ENCODE assay signal across 16 mouse cellular contexts in the genomic region with DNA sequence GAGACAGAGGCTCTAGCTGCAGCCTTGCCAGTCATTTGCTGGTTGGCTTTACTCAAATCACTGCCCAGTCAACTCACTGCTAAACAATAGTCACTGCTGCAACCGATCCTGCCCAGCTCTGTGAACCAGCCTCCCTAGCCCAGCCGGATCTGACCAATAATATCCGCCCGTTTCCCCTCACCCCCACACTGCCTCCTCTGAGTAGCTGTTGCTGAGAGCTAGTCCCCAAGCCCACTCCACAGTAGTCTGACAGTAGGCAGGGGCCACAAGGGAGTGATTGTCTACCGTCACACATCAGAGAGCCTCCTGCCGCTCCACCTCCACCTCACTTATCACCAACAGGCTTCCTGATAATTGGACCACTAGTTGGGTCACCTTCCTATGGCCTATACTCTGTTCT. TPM values are rescaled to one million over a fixed set of nuclear protein-coding genes. Genes with fewer than 3 reads are reported as not detected.
A peak's percentile ranks its signal among the peaks of the same experiment; 100 is the strongest.
DNase-seq lines count a peak whose midpoint lies in the region; ATAC-seq and TF ChIP-seq lines count a peak whose summit lies in the region.
"Had no signal": no experiment of that assay in that cellular context is flagged by ENCODE, and none has a peak within 500 bp of the region (broad histone marks: within the 10 kb centered on the region; RNA-seq: fewer than 3 reads in every experiment).

No protein-coding gene starts in this region.

- H3K36me3 ChIP-seq in heart, embryonic 12.5 days: no peaks in the 10 kb centered on the region
- H3K36me3 ChIP-seq in lung, embryonic 14.5 days (ENCODE audit: insufficient read depth): no peaks in the 10 kb centered on the region
- peaks cover 4% of the 10 kb centered on the region; the same call in 1 of the 2 replicates for H3K36me3 ChIP-seq in embryonic facial prominence, embryonic 10.5 days (replicated peaks)
- H3K36me3 ChIP-seq in liver, embryonic 15.5 days (replicated peaks): no peaks in the 10 kb centered on the region
- no peaks in the 10 kb centered on the region for H3K36me3 ChIP-seq in stomach, postnatal 0 days (ENCODE audit: control insufficient read depth, insufficient read depth, low read length)
- H3K36me3 ChIP-seq: heart, embryonic 15.5 days; stomach, embryonic 15.5 days had no signal

- no peak overlapping the region for H3K4me3 ChIP-seq in heart, embryonic 12.5 days
- H3K4me3 ChIP-seq in lung, embryonic 14.5 days (ENCODE audit: low read depth, low read length): no peak overlapping the region
- H3K4me3 ChIP-seq in embryonic facial prominence, embryonic 10.5 days: no peak overlapping the region
- no peak overlapping the region for H3K4me3 ChIP-seq in liver, embryonic 15.5 days (replicated peaks)
- no peak overlapping the region for H3K4me3 ChIP-seq in stomach, postnatal 0 days (ENCODE audit: low read depth, low read length)
- H3K4me3 ChIP-seq: erythroblast, embryonic 14.5 days; gastrocnemius, adult 2 months; heart, embryonic 15.5 days; megakaryocyte, embryonic 14.5 days; stomach, embryonic 15.5 days had no signal

- H3K27ac ChIP-seq in heart, embryonic 12.5 days (ENCODE audit: poor library complexity, severe bottlenecking): no peak overlapping the region
- no peak overlapping the region for H3K27ac ChIP-seq in lung, embryonic 14.5 days (ENCODE audit: low read depth)
- peak overlapping the region; percentile 63; the same call in 1 of the 2 replicates for H3K27ac ChIP-seq in embryonic facial prominence, embryonic 10.5 days (replicated peaks)
- H3K27ac ChIP-seq in liver, embryonic 15.5 days (replicated peaks): no peak overlapping the region
- no peak overlapping the region for H3K27ac ChIP-seq in stomach, postnatal 0 days (replicated peaks)
- H3K27ac ChIP-seq: gastrocnemius, adult 2 months; heart, embryonic 15.5 days; stomach, embryonic 15.5 days had no signal

- intact Hi-C loops in heart, postnatal 36 days (cut with DNase I): no loop called here

- no peaks in the 10 kb centered on the region for H3K9me3 ChIP-seq in heart, embryonic 12.5 days (replicated peaks)
- no peaks in the 10 kb centered on the region for H3K9me3 ChIP-seq in lung, embryonic 14.5 days (ENCODE audit: low read depth, low read length)
- no peaks in the 10 kb centered on the region for H3K9me3 ChIP-seq in embryonic facial prominence, embryonic 10.5 days
- H3K9me3 ChIP-seq in liver, embryonic 15.5 days (replicated peaks): no peaks in the 10 kb centered on the region
- H3K9me3 ChIP-seq in stomach, postnatal 0 days (ENCODE audit: control insufficient read depth, low read length): no peaks in the 10 kb centered on the region
- H3K9me3 ChIP-seq: heart, embryonic 15.5 days; stomach, embryonic 15.5 days had no signal

- WGBS in heart, embryonic 12.5 days: 14% methylated on average over 6 of the region's 6 CpGs
- 22% methylated on average over 6 of the region's 6 CpGs for whole genome bisulfite sequencing in lung, embryonic 14.5 days
- 33% methylated on average over 6 of the region's 6 CpGs for WGBS in embryonic facial prominence, embryonic 10.5 days
- WGBS in liver, embryonic 15.5 days (ENCODE audit: insufficient replicate concordance): 38% methylated on average over 6 of the region's 6 CpGs
- 33% methylated on average over 6 of the region's 6 CpGs for WGBS in stomach, postnatal 0 days

- TF ChIP-seq CTCF in lung, embryonic 14.5 days (IDR thresholded peaks at IDR 0.05; ENCODE audit: low read depth): no peak
- no peak for TF ChIP-seq CTCF in stomach, postnatal 0 days (IDR thresholded peaks at IDR 0.05; ENCODE audit: low read depth)

- 0 out of 2 replicates have a peak, but pooled peaks have one; percentile 36 for ATAC-seq in heart, embryonic 12.5 days (ENCODE audit: insufficient number of reproducible peaks, low FRiP score)
- peak; percentile 57; the same call in 1 of the 2 replicates for ATAC-seq in lung, embryonic 14.5 days (ENCODE audit: insufficient read depth)
- ATAC-seq in liver, embryonic 15.5 days (ENCODE audit: insufficient read depth): 0 out of 2 replicates have a peak, but pooled peaks have one; percentile 14
- no peak for ATAC-seq in inflammation-experienced regulatory T-cells, adult 6 months
- ATAC-seq in stomach, postnatal 0 days (ENCODE audit: low FRiP score, low TSS enrichment): no peak

- no peak for DNase-seq in heart, postnatal 36 days
- peak; percentile 39 for DNase-seq in lung, embryonic 14.5 days
- DNase-seq in lung, postnatal 4 days: no peak
- no peak for DNase-seq in embryonic facial prominence, embryonic 10.5 days (ENCODE audit: low spot score)
- no peak for DNase-seq in stomach, postnatal 0 days (ENCODE audit: low spot score)
- DNase-seq: cerebellum, postnatal 10 days; gastrocnemius, adult 2 months had no signal

- 0 out of 2 replicates have a peak, but pooled peaks cover 3% of the 10 kb centered on the region for H3K27me3 ChIP-seq in heart, embryonic 12.5 days (replicated peaks)
- H3K27me3 ChIP-seq in lung, embryonic 14.5 days (ENCODE audit: insufficient read depth, low read length): no peaks in the 10 kb centered on the region
- no peaks in the 10 kb centered on the region for H3K27me3 ChIP-seq in embryonic facial prominence, embryonic 10.5 days (replicated peaks; ENCODE audit: low read depth, poor library complexity, severe bottlenecking)
- H3K27me3 ChIP-seq in liver, embryonic 15.5 days: no peaks in the 10 kb centered on the region
- H3K27me3 ChIP-seq in stomach, postnatal 0 days (ENCODE audit: control insufficient read depth, insufficient read depth, low read length): no peaks in the 10 kb centered on the region
- H3K27me3 ChIP-seq: heart, embryonic 15.5 days; stomach, embryonic 15.5 days had no signal

- 0 out of 2 replicates have a peak overlapping the region, but pooled peaks have one; percentile 14 for H3K9ac ChIP-seq in heart, embryonic 12.5 days
- H3K9ac ChIP-seq in lung, embryonic 14.5 days: no peak overlapping the region
- H3K9ac ChIP-seq in liver, embryonic 15.5 days: no peak overlapping the region
- no peak overlapping the region for H3K9ac ChIP-seq in stomach, postnatal 0 days (ENCODE audit: low read length)
- H3K9ac ChIP-seq: heart, embryonic 15.5 days; stomach, embryonic 15.5 days had no signal

- peaks cover 17% of the 10 kb centered on the region for H3K4me1 ChIP-seq in heart, embryonic 12.5 days (replicated peaks)
- H3K4me1 ChIP-seq in lung, embryonic 14.5 days (ENCODE audit: insufficient read depth): 0 out of 2 replicates have a peak, but pooled peaks cover 2% of the 10 kb centered on the region
- peaks cover 12% of the 10 kb centered on the region for H3K4me1 ChIP-seq in embryonic facial prominence, embryonic 10.5 days
- H3K4me1 ChIP-seq in liver, embryonic 15.5 days (replicated peaks): peaks cover 35% of the 10 kb centered on the region
- H3K4me1 ChIP-seq in stomach, postnatal 0 days (replicated peaks; ENCODE audit: control insufficient read depth, insufficient read depth): no peaks in the 10 kb centered on the region

- H3K4me2 ChIP-seq in heart, embryonic 12.5 days: no peak overlapping the region
- H3K4me2 ChIP-seq in lung, embryonic 14.5 days: no peak overlapping the region
- H3K4me2 ChIP-seq in liver, embryonic 15.5 days: no peak overlapping the region
- H3K4me2 ChIP-seq in stomach, postnatal 0 days (replicated peaks; ENCODE audit: low read depth): no peak overlapping the region
- H3K4me2 ChIP-seq: heart, embryonic 15.5 days; stomach, embryonic 15.5 days had no signal

- no peak for TF ChIP-seq EP300 in stomach, postnatal 0 days (optimal IDR thresholded peaks at IDR 0.05)

RNA-seq across cellular contexts. Expression of gene Lpar5, which starts 6.2 kb away (rescaled TPM):
- polyA plus RNA-seq in heart, embryonic 12.5 days (2016; fragmentation: Nextera tagmentation; extraction: Ambion mirVana): 0.24 and 0.31 TPM in 2 replicates
- under 1 TPM in 1 of 2 experiments, not detected in 1; 0.24 TPM for total RNA-seq in heart, postnatal 36 days (2021)
- 0.31 and 0.49 TPM in 2 replicates for polyA plus RNA-seq in lung, embryonic 14.5 days (2014; fragmentation: Nextera tagmentation; extraction: Ambion mirVana)
- 0.10 and 0.21 TPM in 2 replicates for polyA plus RNA-seq in embryonic facial prominence, embryonic 10.5 days (2016; fragmentation: Nextera tagmentation; extraction: Ambion mirVana)
- 1.3 TPM in 2 replicates for polyA plus RNA-seq in liver, embryonic 15.5 days (2015; fragmentation: Nextera tagmentation; extraction: Ambion mirVana)
- 10 to 100 TPM; 10.4 to 19.3 (median 12.1) TPM for polyA plus RNA-seq in inflammation-experienced regulatory T-cells, adult 6 months (2017; shearing (Covaris generic))
- 6.4 and 7.0 TPM in 2 replicates for polyA plus RNA-seq in stomach, postnatal 0 days (2015; fragmentation: Nextera tagmentation; extraction: Ambion mirVana)
- total RNA-seq: gastrocnemius, adult 2 months; liver, adult 2 months had no signal
- polyA plus RNA-seq: C2C12 had no signal

RNA-seq across cellular contexts. Expression of gene Acrbp, which starts 12.0 kb away (rescaled TPM):
- 5.1 and 6.9 TPM in 2 replicates for polyA plus RNA-seq in heart, embryonic 12.5 days (2016; fragmentation: Nextera tagmentation; extraction: Ambion mirVana)
- 1 to 10 TPM; 1.7 to 2.1 TPM for total RNA-seq in heart, postnatal 36 days (2021)
- polyA plus RNA-seq in lung, embryonic 14.5 days (2014; fragmentation: Nextera tagmentation; extraction: Ambion mirVana): 13.6 TPM in 2 replicates
- polyA plus RNA-seq in embryonic facial prominence, embryonic 10.5 days (2016; fragmentation: Nextera tagmentation; extraction: Ambion mirVana): 15.9 and 17.8 TPM in 2 replicates
- polyA plus RNA-seq in liver, embryonic 15.5 days (2015; fragmentation: Nextera tagmentation; extraction: Ambion mirVana): 1.7 and 2.4 TPM in 2 replicates
- 10 to 100 TPM in 2 of 3 experiments, 1 to 10 TPM in 1; 5.6 to 23.2 (median 17.7) TPM for polyA plus RNA-seq in inflammation-experienced regulatory T-cells, adult 6 months (2017; shearing (Covaris generic))
- 2.5 and 2.6 TPM in 2 replicates for polyA plus RNA-seq in stomach, postnatal 0 days (2015; fragmentation: Nextera tagmentation; extraction: Ambion mirVana)

RNA-seq across cellular contexts. Expression of gene Ing4, which starts 21.9 kb away (rescaled TPM):
- 76.7 and 81.8 TPM in 2 replicates for polyA plus RNA-seq in heart, embryonic 12.5 days (2016; fragmentation: Nextera tagmentation; extraction: Ambion mirVana)
- total RNA-seq in heart, postnatal 36 days (2021): 10 to 100 TPM; 30.5 to 34.4 TPM
- 97.9 and 101 TPM in 2 replicates for polyA plus RNA-seq in lung, embryonic 14.5 days (2014; fragmentation: Nextera tagmentation; extraction: Ambion mirVana)
- polyA plus RNA-seq in embryonic facial prominence, embryonic 10.5 days (2016; fragmentation: Nextera tagmentation; extraction: Ambion mirVana): 125 and 137 TPM in 2 replicates
- 27.6 and 30.9 TPM in 2 replicates for polyA plus RNA-seq in liver, embryonic 15.5 days (2015; fragmentation: Nextera tagmentation; extraction: Ambion mirVana)
- 10 to 100 TPM; 39.9 to 61.7 (median 46.2) TPM for polyA plus RNA-seq in inflammation-experienced regulatory T-cells, adult 6 months (2017; shearing (Covaris generic))
- polyA plus RNA-seq in stomach, postnatal 0 days (2015; fragmentation: Nextera tagmentation; extraction: Ambion mirVana): 72.5 and 77.4 TPM in 2 replicates

RNA-seq across cellular contexts. Expression of gene Chd4, which starts 34.3 kb away (rescaled TPM):
- 76.2 and 77.3 TPM in 2 replicates for polyA plus RNA-seq in heart, embryonic 12.5 days (2016; fragmentation: Nextera tagmentation; extraction: Ambion mirVana)
- 100 to 1,000 TPM; 118 to 127 TPM for total RNA-seq in heart, postnatal 36 days (2021)
- polyA plus RNA-seq in lung, embryonic 14.5 days (2014; fragmentation: Nextera tagmentation; extraction: Ambion mirVana): 82.5 and 92.4 TPM in 2 replicates
- polyA plus RNA-seq in embryonic facial prominence, embryonic 10.5 days (2016; fragmentation: Nextera tagmentation; extraction: Ambion mirVana): 102 and 105 TPM in 2 replicates
- 22.6 TPM in 2 replicates for polyA plus RNA-seq in liver, embryonic 15.5 days (2015; fragmentation: Nextera tagmentation; extraction: Ambion mirVana)
- polyA plus RNA-seq in inflammation-experienced regulatory T-cells, adult 6 months (2017; shearing (Covaris generic)): 10 to 100 TPM; 47.0 to 76.3 (median 61.6) TPM
- polyA plus RNA-seq in stomach, postnatal 0 days (2015; fragmentation: Nextera tagmentation; extraction: Ambion mirVana): 28.1 and 36.6 TPM in 2 replicates

RNA-seq across cellular contexts. Expression of gene Zfp384, which starts 52.5 kb away (rescaled TPM):
- 12.2 and 13.6 TPM in 2 replicates for polyA plus RNA-seq in heart, embryonic 12.5 days (2016; fragmentation: Nextera tagmentation; extraction: Ambion mirVana)
- 10 to 100 TPM; 19.6 to 21.6 TPM for total RNA-seq in heart, postnatal 36 days (2021)
- 13.2 and 14.8 TPM in 2 replicates for polyA plus RNA-seq in lung, embryonic 14.5 days (2014; fragmentation: Nextera tagmentation; extraction: Ambion mirVana)
- 9.4 and 11.0 TPM in 2 replicates for polyA plus RNA-seq in embryonic facial prominence, embryonic 10.5 days (2016; fragmentation: Nextera tagmentation; extraction: Ambion mirVana)
- 4.1 and 4.7 TPM in 2 replicates for polyA plus RNA-seq in liver, embryonic 15.5 days (2015; fragmentation: Nextera tagmentation; extraction: Ambion mirVana)
- polyA plus RNA-seq in inflammation-experienced regulatory T-cells, adult 6 months (2017; shearing (Covaris generic)): 1 to 10 TPM; 4.0 to 7.5 (median 4.0) TPM
- polyA plus RNA-seq in stomach, postnatal 0 days (2015; fragmentation: Nextera tagmentation; extraction: Ambion mirVana): 7.0 and 7.2 TPM in 2 replicates

Comparison
In these comparisons a context has a peak if more than half of its experiments do, and no peak if none do; other contexts are left out.
1. ATAC-seq: peak in heart, embryonic 12.5 days (single experiment), lung, embryonic 14.5 days (single experiment) and liver, embryonic 15.5 days (single experiment); none in inflammation-experienced regulatory T-cells, adult 6 months (single experiment) and stomach, postnatal 0 days (single experiment).